Mouse (Mus musculus): ENCODE data around the gene Uimc1.
A peak's percentile ranks its signal among the peaks of the same experiment; 100 is the strongest.

The Uimc1 gene

DNA sequence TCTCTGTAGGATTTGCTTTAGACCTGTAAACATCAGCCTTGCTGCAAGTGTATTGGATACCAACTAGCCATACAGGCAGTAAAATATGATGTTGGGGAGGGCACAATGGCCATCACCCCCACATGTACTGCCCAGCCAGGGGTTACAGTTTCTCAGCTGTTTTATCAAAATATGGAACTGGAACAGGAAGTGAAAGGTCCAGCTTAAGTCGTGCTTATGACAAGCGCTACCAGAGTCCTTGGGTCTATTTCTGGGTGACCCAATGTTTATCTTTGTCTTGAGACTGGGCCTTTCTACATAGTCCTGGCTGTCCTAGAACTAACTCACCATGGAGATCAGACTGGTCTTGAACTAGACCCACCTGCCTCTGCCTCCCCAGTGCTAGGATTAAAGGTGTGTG lies 75.9 kb downstream of the Uimc1 start:
- no peak for DNase-seq

DNA sequence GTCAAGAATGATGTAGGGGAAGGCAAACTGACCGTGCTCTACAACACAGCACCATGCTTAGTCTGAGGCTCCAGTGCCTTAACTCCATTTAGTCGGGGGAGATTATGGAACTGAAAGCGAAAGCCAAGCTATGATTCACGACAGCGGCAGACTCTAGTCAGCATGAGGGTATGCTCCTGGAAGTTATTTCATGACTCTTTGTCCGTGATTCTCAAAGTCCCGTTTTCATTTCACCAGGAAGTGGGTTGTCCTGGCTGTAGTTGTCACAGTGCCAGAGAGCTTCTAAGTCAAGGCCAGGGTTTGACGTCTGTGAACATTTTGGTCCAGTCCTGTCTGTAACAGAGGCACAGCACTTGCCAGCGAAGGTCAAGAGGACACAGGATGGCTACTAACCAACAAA lies 77.4 kb downstream of the Uimc1 start:
- no peak for DNase-seq

DNA sequence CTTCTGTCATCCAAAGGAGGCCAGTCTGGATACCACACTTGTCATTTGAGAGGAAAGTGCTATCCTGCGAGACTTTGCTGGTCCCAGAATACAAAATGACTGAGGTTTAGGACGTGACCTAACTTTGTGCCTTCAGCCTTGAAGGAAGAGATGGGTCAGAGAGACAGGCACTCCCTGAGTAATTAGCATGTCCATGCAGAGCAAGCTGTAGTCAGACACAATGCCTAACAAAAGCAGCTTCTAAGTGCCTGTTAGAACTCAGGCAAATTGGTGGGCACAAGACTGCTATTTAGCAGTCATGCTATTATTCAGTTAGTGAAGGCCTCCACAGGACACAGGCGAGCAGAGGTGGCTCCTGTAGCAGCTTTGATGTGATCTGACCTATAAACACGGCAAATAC lies 77.8 kb downstream of the Uimc1 start:
- DNase-seq, result no peak

DNA sequence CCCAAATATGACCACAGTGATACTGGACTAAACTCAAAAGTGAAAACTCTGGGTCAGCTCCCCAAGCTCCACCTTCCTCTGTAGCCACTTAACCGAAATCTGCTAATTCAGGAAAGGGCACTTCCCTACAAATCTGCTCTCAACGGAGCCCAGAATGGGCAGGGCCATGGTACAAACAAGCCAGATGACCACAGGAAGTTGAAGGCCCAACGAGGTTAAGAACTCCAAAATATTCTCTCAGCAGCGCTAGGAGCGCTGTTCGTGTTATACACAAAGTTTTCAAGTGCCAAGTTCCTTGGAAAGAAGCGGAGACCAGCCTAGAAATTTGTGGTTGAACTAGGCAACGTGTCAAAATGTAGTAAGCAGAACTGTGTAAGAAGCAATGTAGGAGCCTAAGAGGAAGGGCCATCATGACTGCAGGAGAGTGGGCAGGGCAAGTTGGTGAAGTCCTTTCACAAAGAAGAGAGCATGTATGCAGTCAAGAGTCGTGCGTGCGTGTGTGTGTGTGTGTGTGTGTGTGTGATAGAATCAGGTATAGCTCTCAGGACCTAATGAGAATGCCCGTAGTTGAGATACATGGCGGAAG lies 78.8 kb downstream of the Uimc1 start, which contains the start of gene Hk3:
Hk3 (minus strand) TSS at position 192 of the 586 bp plus-strand sequence.
- no peak for DNase-seq

DNA sequence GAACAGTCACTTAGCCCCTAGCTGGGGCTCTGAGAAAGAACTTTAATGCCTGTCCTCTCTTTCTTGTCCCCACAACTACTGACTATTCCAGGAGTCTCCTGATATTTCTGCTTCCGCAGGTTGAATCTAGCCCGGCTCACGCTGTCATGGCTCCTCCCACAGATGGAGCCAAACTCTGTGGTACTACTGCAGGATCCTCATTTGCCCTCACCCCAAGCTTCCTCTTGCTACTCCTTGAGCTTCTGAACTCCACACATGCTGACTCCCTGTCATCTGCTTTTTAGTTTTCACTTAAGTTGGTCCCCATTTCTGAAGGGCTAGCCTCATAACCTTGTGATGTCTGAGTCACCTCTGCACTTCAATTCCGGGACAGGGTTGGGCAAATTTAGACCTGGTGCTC lies 80.0 kb downstream of the Uimc1 start:
- no peak for DNase-seq

DNA sequence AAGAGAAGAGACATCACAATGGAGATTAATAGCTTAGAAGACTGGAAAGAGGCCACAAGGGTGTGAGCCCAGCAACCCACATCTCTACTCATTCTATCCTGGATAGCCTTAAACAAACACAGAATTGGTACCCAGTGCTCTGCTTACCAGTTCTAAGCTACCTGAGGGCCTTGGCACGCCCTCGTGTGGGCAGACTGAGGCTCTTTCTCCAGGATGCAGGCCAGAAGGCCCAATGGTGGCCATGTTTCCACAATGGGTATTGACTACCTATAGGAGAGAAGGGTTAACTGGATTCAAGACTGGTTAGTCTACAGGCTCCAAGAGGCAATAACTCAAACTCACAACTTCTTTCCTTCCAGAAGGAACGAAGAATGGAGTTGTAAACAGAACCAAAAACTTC lies 80.9 kb downstream of the Uimc1 start:
- DNase-seq, result no peak

DNA sequence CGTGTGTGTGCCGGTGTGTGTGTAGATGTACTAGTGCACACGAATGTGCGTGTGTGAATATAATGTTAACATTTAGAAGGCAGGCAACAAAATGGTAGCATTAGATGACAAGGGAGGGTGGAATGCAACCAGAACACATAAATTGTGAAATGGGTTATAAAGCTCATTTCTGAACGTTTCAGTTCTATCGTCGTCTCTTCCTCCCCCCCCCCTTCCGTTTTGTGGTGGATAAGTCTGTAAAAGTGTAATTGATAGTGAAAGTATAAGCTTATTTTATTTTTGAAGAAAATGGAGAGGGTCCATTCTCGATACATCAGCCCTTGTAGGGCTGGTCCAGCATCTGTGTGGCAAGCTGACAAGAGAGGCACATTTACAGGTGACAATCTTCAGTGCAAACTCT lies 81.4 kb downstream of the Uimc1 start:
- no peak for DNase-seq

DNA sequence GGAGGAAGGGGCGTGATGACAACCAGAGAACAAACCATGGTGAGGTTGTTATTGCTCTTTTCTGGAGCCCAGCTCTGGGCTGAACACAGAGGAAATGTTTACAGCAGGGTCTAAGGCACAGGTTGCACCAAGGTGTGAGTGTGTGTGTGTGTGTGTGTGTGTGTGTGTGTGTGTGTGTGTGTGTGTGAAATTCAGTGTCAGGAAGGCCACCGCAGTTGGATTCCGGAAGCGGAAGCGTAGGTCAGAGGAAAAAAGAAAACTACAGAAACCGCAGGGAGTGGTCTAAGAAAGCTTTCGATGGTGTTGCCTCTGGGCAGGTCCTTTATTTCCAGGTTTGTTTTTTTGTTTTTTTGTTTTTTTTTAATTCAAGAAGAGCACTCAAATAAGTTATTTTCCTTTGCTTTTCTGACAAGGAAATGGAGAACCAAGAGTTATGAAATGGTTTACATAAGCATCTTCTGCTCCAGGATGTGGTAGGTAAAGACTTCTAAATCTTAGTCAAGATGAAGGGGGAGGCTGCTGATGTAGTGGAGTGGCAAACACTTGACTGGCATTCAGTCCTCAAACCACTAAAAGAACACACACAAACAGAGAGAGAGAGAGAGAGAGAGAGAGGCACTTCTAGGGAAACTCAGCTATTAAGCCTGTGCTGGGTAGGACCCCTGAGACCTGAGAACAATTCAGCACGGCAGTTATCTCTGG lies 82.1 kb downstream of the Uimc1 start:
- DNase-seq, result no peak

DNA sequence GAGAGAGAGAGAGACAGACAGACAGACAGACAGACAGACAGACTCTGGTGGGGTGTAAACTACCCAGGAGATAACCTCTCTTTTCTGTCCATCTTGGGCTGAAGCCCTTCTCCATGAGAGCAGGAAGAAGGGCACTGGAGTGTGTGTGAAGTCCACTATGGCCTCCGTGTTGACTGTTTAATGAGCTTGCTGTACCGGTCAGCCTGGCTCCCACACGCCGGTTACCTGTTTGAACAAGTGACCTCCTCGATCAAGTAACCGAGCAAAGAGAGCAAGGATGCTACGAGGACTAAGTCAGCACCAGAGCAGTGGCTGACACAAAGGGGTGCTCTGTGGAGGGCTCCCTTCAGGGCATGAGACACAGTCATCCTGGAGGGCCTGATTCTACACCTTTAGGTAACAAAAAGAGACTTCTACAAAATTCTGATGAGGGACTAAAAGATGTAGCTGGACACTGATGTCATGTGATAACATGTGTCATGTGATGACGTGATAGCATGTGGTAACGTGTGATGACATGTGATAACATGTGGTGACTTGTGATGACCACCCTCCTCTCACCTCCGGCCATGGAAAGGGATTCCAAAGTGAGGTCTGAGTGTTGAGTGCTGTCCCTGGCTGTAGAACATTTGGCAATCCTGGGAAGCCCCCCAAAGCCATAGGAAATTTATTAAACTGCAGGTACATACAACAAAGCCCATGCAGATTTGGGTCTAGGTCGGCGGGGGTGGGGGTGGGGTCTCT lies 82.8 kb downstream of the Uimc1 start:
- no peak for DNase-seq

DNA sequence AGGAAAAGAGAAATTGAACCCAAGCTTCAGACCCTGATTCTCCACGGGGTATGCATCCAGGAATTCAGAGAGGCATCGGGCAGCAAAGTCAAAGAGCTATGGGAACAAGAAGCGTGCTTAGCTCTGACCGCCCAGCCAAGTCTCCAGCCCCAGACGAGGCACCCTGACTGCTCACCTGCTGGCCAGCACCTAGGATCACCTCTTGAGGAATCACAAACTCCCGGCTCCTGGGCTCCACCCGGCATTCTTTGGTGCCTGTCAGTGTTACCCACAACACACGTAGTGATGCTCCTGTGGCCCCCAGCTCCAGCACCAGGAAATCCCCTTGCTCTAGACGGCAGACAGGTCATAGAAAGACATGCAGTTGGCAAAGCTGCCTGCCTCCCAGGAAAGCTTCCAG lies 85.6 kb downstream of the Uimc1 start:
- no peak for DNase-seq

DNA sequence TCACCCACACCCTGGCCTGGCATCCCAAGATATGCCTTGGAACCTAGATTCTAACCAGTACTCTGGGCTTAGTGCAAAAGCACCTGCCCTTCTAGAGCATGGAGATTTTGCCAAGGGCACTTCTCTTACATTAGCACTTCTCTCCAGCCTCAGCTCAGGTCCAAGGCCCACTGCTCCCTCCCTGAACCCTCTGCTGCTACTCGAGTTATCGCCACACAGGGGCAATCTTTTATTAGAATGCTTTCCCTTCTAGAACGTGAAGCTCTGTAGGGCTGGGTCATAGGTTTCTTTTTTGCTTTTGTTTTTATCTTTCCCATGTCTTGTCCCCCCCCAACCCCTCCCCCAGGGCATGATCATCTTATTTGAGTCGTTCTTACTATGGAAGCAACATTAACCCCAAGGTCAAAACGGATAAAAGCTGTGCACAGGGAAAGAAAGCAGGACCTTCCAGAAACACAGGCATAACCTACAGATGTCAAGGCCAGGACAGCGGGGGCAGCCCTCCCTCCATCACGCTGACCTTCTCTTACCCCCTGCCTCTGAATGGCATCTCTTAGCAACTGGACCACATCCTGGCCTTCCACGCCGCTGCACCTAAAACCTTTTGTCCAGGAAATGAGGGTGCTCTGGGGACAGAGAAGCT lies 86.3 kb downstream of the Uimc1 start:
- DNase-seq, result no peak

DNA sequence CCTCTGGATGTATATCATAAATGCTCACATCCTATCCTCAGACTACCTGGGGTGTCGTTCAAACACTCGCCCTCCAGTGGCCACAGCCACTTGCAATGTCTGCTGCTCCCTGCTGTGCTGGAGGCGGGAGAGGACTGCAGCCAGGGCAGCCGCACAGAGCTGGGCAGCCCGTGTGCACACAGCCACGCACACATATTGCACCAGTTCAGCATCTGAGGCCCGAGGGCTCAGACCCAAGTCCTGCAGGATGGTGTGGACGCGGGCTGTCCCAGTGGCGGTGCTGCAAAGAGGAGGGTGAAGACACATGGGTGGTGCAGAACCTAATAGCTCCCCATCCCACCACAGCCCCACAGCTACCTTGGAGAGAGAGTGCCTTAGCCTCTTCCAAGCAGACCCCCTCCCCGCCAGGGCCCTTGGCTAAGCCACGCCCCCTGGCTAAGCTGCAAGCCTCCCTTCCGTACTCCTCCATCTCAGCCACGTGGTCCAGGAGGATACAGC lies 88.1 kb downstream of the Uimc1 start:
- peak; percentile 19 for DNase-seq

DNA sequence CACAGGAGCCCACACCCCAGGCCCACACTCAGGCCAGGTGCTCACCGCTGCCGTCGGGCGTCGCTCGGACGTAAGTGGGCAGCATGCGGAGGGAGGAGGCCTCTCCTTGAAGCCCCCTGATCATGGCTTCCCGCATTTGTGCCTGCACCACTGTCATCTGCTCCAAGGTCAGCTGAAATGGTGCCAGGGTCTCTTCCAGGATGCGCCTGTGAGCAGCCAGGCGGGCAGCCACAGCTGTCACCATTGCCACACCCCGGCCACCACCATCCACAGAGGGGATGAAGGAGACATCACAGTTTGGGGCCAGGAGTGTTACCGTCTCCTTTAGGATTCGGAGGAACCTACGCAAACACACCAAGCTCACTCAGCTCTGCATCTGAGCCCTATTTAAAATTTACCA lies 89.0 kb downstream of the Uimc1 start:
- DNase-seq, result no peak

DNA sequence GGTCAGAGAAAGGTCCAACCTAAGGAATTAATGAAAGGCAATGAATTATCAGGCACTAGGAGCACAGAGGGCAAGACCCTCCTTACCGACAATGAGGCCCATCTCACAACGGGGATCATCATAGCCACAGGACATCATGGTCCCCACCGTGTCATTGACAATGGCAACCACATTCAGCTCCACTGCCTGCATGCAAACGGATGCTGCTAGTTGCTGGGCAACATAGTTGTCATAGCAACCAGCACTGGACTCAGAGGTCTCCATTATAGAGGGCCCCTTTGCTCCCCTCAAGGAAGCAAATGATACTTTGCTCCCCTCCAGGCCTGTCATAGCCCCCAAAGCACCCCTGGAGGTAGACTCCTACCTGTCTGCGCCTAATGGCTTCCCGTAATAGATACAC lies 91.5 kb downstream of the Uimc1 start:
- DNase-seq, result no peak

DNA sequence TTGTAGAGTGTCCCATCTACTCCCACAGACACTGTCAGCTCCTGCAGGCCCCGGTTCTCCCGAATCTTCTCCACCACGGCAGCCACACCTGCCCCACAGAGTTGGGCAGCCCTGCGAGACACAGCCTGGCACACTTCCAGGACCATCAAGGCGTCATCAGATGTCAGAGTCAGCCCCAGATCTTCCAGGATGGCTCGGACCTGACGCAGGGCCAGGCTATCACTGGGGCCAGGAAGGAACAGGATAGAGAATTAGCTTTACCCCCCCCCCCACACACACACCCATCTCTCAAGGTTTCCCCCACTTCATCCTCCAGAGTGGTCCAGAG lies 93.7 kb downstream of the Uimc1 start:
- DNase-seq, result no peak

DNA sequence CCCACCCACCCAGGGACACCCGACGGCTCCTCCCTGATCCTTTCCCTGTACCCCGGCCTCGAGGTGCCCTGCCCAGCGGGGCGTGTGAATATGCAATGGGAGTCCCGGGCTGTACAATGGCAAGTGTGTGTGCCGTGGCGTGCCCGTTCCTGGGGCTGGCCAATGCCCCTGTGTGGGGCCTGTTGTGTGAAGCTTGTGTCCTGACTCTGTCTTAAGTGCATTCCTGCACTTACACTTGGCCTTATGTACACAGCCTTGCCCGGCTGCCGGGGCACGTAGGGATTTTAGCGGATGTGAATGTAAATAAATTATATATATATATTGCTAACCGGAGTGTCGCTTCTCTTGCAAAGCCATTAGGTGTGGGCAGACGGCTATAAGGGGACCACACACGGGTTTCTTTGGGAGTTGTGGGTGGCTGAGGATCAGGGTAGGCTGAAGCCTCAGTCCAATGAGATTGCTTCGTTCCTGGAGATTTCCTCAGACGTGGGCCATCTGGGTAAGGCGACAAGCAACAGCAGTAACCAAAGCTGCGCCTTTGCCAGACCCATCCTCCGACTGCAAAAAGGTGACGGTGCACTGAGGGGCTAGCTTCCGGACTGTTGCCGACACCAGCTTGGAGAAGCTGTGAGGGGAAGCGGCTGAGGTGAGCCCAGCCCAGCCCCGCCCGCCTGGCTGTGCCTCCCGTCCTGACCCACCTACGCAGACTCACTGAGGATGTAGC lies 94.2 kb downstream of the Uimc1 start:
- DNase-seq, result no peak

DNA sequence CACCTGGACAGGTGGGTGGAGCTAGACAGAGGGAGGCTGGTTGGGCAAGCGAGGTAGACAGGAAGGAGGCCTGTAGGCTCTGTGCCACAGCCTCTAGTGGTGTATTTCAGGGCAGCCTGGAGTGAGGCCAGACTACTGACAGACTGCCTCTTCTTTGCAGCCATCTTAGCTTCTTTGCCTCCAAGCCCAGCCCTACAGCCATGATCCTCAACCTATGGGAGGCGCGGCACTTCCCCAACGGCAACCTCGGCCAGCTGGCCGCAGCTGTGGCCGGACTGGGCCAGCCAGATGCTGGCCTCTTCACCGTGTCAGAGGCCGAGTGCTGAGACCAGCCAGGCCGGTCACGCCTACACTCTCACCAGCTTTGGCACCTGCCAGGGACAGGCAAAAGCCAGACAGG lies 95.5 kb downstream of the Uimc1 start:
- DNase-seq, result no peak

DNA sequence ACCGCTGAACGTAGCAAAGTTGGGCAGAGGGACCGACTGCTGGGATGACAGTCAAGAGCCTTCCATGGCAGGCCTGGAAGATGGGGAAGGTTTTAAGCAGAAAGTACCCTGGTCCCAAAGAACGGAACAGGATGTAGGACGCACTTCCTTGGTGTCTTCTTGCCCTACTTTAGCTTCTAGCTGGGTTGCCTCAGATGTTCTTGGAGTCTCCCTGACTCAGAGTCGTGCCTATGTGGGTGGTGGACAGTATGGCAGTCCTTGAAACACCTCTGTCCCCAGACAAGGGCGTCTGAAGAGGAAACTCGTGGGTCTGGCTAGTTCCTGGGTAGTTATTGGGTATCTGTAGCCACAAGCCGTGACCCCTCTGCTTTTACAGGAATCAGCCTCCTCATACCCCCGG lies 98.0 kb downstream of the Uimc1 start:
- no peak for DNase-seq

DNA sequence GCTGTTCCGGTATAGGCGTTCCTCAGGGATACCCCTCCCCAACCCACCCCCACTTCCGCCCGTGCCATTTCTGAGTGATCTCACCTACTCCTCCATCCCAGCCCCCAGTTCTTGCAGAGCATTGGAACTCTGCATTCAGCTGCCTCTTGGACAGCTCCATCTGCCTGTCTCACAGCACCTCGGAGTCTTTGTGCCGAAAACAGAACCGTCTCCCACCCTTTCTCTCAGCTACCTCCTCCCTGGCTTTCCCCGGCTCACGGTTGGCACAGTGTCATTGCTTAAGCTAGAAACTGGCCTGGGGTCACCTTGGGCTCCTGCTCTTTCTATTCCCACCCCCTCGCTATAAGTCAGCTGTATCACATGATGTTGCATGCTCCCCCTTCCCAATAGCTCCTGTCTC lies 99.7 kb downstream of the Uimc1 start:
- DNase-seq, result no peak

DNA sequence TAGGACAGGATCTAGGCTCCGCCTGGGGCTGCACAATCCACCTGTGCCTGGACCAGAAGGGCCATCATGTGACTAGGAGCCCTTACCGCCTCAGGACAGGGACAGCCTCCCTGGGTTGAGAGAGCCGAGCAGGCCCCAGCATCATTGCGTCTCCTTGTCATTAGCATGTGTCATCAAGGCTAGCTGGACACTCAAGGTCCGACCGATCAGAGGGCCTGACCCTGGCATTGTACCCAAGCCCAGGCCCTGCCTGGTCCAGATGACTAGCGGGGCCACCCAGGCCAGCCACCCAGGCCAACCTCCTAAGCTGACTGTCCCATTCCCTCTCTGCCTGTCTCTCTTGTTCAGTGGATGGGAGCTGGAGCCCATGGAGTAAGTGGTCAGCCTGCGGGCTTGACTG lies 102.5 kb downstream of the Uimc1 start:
- no peak for DNase-seq

DNA sequence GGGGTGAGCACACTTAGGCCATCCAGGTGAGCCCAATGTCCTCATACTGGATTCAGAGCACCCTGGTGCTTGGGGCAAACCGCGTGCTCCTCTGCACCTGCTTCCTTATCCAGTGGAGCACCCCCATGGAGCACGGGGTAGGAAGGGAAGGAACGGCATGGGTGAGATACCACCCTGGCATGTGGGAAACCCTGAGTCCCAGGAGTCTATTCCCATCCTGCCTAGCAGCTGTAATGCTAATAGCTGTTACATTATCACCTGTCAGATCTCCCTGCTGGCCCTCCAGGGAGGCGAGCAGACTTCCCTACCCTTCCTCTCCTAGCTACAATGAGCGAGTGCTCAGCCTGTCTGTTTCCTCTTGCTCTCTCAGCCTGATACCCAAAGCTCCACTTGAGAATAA lies 104.9 kb downstream of the Uimc1 start:
- DNase-seq, result no peak

DNA sequence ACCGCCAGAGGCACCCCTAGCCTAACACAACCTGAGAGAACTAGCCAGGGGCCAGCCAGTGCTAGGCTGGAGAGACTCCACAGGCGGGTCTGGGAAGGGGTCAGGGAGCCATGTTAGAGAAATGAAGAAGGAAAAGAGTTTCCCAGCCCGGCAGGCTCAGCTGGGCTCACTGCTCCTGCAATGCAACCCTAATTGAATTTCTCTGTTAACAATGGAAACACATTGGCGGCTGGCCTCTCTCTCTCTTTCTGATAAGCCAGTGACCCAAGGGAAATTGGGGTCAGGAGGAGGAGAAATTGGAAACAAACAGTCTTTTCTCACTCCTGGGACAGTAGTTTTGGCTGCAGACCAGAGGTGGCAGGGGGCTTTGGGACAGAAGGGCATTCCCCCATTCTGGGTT lies 105.5 kb downstream of the Uimc1 start:
- DNase-seq, result no peak

DNA sequence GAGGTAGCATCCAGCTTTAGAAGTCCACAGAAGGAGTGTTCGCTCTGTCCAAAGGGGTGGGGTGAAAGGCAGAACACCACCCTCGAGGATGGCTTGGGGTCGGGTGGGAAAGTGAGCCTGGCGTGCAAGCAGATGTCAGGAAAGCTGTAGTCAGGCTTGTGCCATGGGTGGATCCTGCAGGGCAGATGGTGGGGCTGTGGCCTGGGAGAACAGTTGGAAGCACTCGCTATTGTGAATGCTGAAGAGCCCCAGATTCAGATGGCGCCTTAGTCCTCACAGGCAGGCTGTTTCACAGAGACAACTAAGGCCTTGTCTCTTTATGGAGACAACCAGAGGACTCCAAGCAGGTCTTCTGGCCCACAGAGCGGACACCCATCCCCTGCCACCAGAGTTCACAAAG lies 107.9 kb downstream of the Uimc1 start:
- no peak for DNase-seq

Data from cerebellum, adult 11-12 months (tissue).